Mouse (Mus musculus) liver, embryonic 14.5 days (tissue): ENCODE measurements around the gene Hoxd3. TPM values are rescaled to one million over a fixed set of nuclear protein-coding genes. Genes with fewer than 3 reads are reported as not detected.

Source experiments
- ATAC-seq: fragments of 200-750 bp; cut with Nextera tagmentation; 2 replicates; pipeline ENCODE4 v1.8.0; 2017; ENCODE audit warnings: moderate number of reproducible peaks, mild to moderate bottlenecking, moderate library complexity; ENCODE audit not compliant: insufficient read depth
- DNase-seq, 3 experiments: peaks; one replicate each; pipeline ENCODE4 v3.0.0-alpha.2; 2012 to 2013; ENCODE audit warnings: low read depth in 3 of 3, low spot score in 3 of 3
- H3K27ac ChIP-seq: fragments of 300-500 bp; sonication (generic); 2 replicates; pipeline ENCODE4 v1.5.1; 2014; ENCODE audit warnings: moderate library complexity, mild to moderate bottlenecking, control low read depth, inconsistent platforms
- H3K27me3 ChIP-seq: fragments of 300-500 bp; sonication (generic); 2 replicates; pipeline ENCODE4 v1.6.1; 2014; ENCODE audit warnings: mild to moderate bottlenecking, low read length, moderate library complexity; ENCODE audit not compliant: control insufficient read depth, insufficient read depth
- H3K36me3 ChIP-seq: fragments of 300-500 bp; sonication (generic); replicated peaks from 2 replicates; pipeline ENCODE4 v1.6.1; 2014; ENCODE audit warnings: low read depth; ENCODE audit not compliant: control insufficient read depth, insufficient read depth
- H3K4me1 ChIP-seq, 2 experiments: fragments of 200-500 bp in 1 of 2; fragments of 300-500 bp in 1 of 2; sonication (generic) in 1 of 2; replicated peaks; 2 replicates each; pipeline ENCODE4 v1.6.1; 2012 to 2014; ENCODE audit warnings: antibody characterized with exemption in 1 of 2, inconsistent platforms in 1 of 2, low read length in 1 of 2; ENCODE audit not compliant: control insufficient read depth in 2 of 2, insufficient read depth in 2 of 2
- H3K4me2 ChIP-seq: fragments of 300-500 bp; sonication (generic); 2 replicates; pipeline ENCODE4 v1.6.1; 2014; ENCODE audit warnings: low read depth, mild to moderate bottlenecking, control low read depth, moderate library complexity
- H3K4me3 ChIP-seq, 2 experiments: fragments of 200-500 bp in 1 of 2; fragments of 300-500 bp in 1 of 2; sonication (generic) in 1 of 2; 2 replicates each; pipeline ENCODE4 v1.5.1; 2012 to 2014; ENCODE audit warnings: low read depth in 2 of 2, low read length in 2 of 2, mild to moderate bottlenecking in 2 of 2, control low read depth in 1 of 2, inconsistent platforms in 1 of 2, moderate library complexity in 1 of 2; ENCODE audit not compliant: insufficient read depth in 1 of 2
- H3K9ac ChIP-seq: fragments of 300-500 bp; sonication (generic); replicated peaks from 2 replicates; pipeline ENCODE4 v1.6.1; 2014; ENCODE audit warnings: mild to moderate bottlenecking, control low read depth, moderate library complexity
- H3K9me3 ChIP-seq: fragments of 300-500 bp; sonication (generic); 2 replicates; pipeline ENCODE4 v1.6.1; 2016; ENCODE audit warnings: low read length, mixed read lengths; ENCODE audit not compliant: control insufficient read depth
- CTCF ChIP-seq: IDR thresholded peaks from 2 replicates; pipeline ENCODE4 v1.5.1; 2016; ENCODE audit warnings: antibody characterized with exemption, low read depth, control low read depth
- EP300 ChIP-seq: IDR thresholded peaks from 2 replicates; pipeline ENCODE4 v1.6.1; 2016; ENCODE audit warnings: antibody characterized with exemption, low read depth
- WGBS: fragments of 180-500 bp; shearing (Covaris S2); extraction: QIAGEN DNeasy Blood & Tissue Kit; methylation state at CpG from one replicate; pipeline ENCODE4 v1.1.7; 2014; ENCODE audit not compliant: insufficient replicate concordance; 5-methylcytosine and 5-hydroxymethylcytosine counted together
- polyA plus RNA-seq, 2 experiments: library from polyadenylated mRNA; depleted of rRNA in 1 of 2; stranded (reverse) in 1 of 2; unstranded in 1 of 2; fragments of >200 nt; fragmentation: Nextera tagmentation in 1 of 2; extraction: Ambion mirVana in 1 of 2; gene quantifications; 2 replicates each; pipeline versions ENCODE4 v1.2.1 to v1.2.3; 2012 to 2014

Gene Hoxd3
- polyA plus RNA-seq, 2 experiments: 0.02 TPM; not detected in 1

GRCm38 (mm10) chr2:74698201-74699052 is 13.3 kb upstream of the Hoxd3 start:
- ATAC-seq (no peak), DNase-seq (no peak)
- H3K4me3 ChIP-seq: no peak overlapping the region; a peak in 1 of 4 replicates
- no peaks in the 10 kb centered on the region for H3K4me1 ChIP-seq
- H3K9ac ChIP-seq: no peak overlapping the region
- H3K4me2 ChIP-seq: peak overlapping the region; percentile 34
- 1% methylated on average over 76 of the region's 86 CpGs for whole genome bisulfite sequencing
- H3K9me3 ChIP-seq: no peaks in the 10 kb centered on the region
- H3K36me3 ChIP-seq: no peaks in the 10 kb centered on the region
- H3K27me3 ChIP-seq: peaks cover 99% of the 10 kb centered on the region
- H3K27ac ChIP-seq: no peak overlapping the region
- TF ChIP-seq EP300 (no peak), CTCF (no peak)

DNA sequence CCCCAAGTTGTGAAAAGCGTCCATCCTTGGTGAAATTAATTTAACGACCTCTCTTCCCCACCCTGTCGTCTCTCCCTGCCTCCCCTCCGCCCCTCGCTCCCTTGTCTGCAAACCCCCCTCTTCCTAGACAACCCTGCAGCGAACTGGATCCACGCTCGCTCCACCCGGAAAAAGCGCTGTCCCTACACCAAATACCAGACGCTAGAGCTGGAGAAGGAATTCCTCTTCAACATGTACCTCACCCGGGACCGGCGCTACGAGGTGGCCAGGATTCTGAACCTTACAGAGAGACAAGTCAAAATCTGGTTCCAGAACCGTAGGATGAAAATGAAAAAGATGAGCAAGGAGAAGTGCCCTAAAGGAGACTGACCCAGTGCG is 12.7 kb upstream of the Hoxd3 start:
- Histone ChIP-seq H3K9ac (no peak overlapping the region), H3K9me3 (no peaks in the 10 kb centered on the region), H3K27ac (no peak overlapping the region), H3K4me1 (no peaks in the 10 kb centered on the region), H3K36me3 (no peaks in the 10 kb centered on the region), H3K27me3 (peaks cover 99% of the 10 kb centered on the region), H3K4me2 (no peak overlapping the region), H3K4me3 (no peak overlapping the region)
- ATAC-seq: no peak
- TF ChIP-seq EP300: no peak
- TF ChIP-seq CTCF: no peak
- 3% methylated on average over 17 of the region's 17 CpGs for WGBS
- DNase-seq: no peak

DNA sequence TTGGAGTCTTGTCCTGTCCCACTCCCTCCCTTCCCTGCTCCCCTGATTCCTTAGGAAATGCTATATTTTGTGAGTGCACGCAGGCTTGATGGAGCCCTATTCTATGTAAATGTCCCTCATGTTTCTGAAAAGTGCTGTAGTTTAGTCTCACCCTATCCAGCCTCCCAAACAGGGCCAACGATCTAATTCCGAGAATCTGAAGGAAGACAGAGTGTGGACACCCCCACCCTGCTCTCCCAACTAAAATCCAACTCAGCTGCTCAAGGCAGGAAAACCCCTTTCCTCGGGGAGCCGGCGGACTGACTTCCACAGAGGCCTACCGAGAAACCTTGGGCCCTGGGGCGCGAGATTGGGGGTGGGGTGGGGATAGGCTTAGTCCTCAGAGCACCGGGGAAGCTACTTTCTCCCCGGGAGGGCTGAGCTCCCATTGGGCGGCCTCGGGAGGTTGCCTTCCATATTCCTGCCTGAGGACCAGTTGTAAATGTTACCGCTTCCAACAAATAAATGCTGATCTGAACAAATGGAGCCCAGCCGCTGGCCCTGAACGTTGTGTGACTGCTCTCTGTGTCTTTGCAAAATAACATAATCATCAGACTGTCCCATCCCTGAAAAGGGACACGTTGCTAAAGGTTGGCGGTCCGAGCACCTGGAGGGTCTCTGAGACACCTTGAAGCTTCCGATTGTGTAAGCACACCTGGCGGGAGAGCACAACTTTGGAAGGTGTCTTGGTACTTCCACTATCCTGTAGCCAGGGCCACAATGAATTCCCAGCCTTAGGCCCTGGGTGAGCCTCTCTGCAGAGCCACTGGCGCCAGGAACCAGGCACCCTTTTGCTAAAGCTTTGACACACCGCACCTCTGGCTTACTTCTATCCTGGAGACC is 11.8 kb upstream of the Hoxd3 start:
- WGBS: 11% methylated on average over 23 of the region's 23 CpGs
- Histone ChIP-seq H3K4me1 (no peaks in the 10 kb centered on the region), H3K27ac (no peak overlapping the region), H3K9me3 (no peaks in the 10 kb centered on the region), H3K4me2 (no peak overlapping the region), H3K27me3 (peaks cover 99% of the 10 kb centered on the region), H3K9ac (no peak overlapping the region), H3K36me3 (no peaks in the 10 kb centered on the region), H3K4me3 (no peak overlapping the region)
- no peak for ATAC-seq
- TF ChIP-seq EP300 (no peak), CTCF (no peak)
- DNase-seq: no peak

GRCm38 (mm10) chr2:74700546-74701112 is 11.1 kb upstream of the Hoxd3 start:
- Histone ChIP-seq H3K27ac (no peak overlapping the region), H3K4me1 (no peaks in the 10 kb centered on the region), H3K4me2 (no peak overlapping the region), H3K4me3 (no peak overlapping the region), H3K36me3 (no peaks in the 10 kb centered on the region), H3K9me3 (no peaks in the 10 kb centered on the region), H3K27me3 (peaks cover 99% of the 10 kb centered on the region), H3K9ac (no peak overlapping the region)
- WGBS: 11% methylated on average over 22 of the region's 22 CpGs
- TF ChIP-seq CTCF (no peak), EP300 (no peak)
- ATAC-seq (no peak), DNase-seq (no peak)
